ENCODE assay signal across 19 mouse cellular contexts in the genomic region with DNA sequence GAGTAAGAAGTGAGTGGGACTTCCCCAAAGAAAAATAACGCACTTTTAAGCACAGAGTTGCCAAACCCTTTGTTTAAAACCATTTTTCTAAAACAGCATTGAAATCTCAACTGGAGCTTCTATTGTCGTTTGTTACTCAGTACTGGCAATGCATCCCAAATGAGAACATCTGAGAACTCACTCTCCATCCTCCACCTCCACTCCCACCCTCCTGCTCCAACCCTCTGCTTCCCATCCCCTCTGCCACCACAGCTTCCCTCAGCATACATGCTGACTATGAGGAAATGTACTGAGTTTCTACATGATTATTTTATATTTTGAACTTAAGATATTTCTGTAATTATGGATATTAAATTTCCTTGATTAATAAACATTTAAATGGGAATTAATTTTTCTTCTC.
"Had no signal": no experiment of that assay in that cellular context is flagged by ENCODE, and none has a peak within 500 bp of the region (broad histone marks: within the 10 kb centered on the region; RNA-seq: fewer than 3 reads in every experiment).

No protein-coding gene starts in this region.

- H3K4me2 ChIP-seq: lung, embryonic 14.5 days; midbrain, embryonic 12.5 days; neural tube, embryonic 13.5 days; neural tube, embryonic 15.5 days; stomach, embryonic 15.5 days had no signal

- H3K4me1 ChIP-seq: midbrain, embryonic 10.5 days; midbrain, embryonic 12.5 days; neural tube, embryonic 13.5 days; neural tube, embryonic 15.5 days; stomach, embryonic 15.5 days had no signal

- H3K9ac ChIP-seq: lung, embryonic 14.5 days; midbrain, embryonic 12.5 days; neural tube, embryonic 13.5 days; neural tube, embryonic 15.5 days; stomach, embryonic 15.5 days had no signal

- H3K27me3 ChIP-seq: midbrain, embryonic 12.5 days; neural tube, embryonic 13.5 days; neural tube, embryonic 15.5 days; stomach, embryonic 15.5 days had no signal

- H3K9me3 ChIP-seq: midbrain, embryonic 10.5 days; midbrain, embryonic 12.5 days; neural tube, embryonic 13.5 days; neural tube, embryonic 15.5 days; stomach, embryonic 15.5 days had no signal

- H3K36me3 ChIP-seq: midbrain, embryonic 10.5 days; midbrain, embryonic 12.5 days; neural tube, embryonic 13.5 days; neural tube, embryonic 15.5 days; stomach, embryonic 15.5 days had no signal

- DNase-seq: lung, adult 18-20 months; lung, embryonic 14.5 days; lung, postnatal 10 days; lung, postnatal 4 days; midbrain, embryonic 14.5 days; retina, postnatal 1 day; right cerebral cortex, adult 18-20 months; right cerebral cortex, postnatal 25 days; thymus, adult 2 months; thymus, postnatal 25 days; thymus, postnatal 4 days had no signal

- ATAC-seq: midbrain, embryonic 16.5 days had no signal

- H3K4me3 ChIP-seq: midbrain, embryonic 10.5 days; midbrain, embryonic 12.5 days; myocyte; neural tube, embryonic 13.5 days; neural tube, embryonic 15.5 days; stomach, embryonic 15.5 days had no signal

- H3K27ac ChIP-seq: midbrain, embryonic 10.5 days; midbrain, embryonic 12.5 days; neural tube, embryonic 13.5 days; neural tube, embryonic 15.5 days; stomach, embryonic 15.5 days; stomach, postnatal 0 days had no signal
